Mouse (Mus musculus) retina, embryonic 14.5 days (tissue): ENCODE results near the gene Cideb.

Experiments used
- DNase-seq: peaks from one replicate; pipeline ENCODE4 v3.0.0-alpha.2; 2015; ENCODE audit warnings: low spot score

Gene Cideb

DNA sequence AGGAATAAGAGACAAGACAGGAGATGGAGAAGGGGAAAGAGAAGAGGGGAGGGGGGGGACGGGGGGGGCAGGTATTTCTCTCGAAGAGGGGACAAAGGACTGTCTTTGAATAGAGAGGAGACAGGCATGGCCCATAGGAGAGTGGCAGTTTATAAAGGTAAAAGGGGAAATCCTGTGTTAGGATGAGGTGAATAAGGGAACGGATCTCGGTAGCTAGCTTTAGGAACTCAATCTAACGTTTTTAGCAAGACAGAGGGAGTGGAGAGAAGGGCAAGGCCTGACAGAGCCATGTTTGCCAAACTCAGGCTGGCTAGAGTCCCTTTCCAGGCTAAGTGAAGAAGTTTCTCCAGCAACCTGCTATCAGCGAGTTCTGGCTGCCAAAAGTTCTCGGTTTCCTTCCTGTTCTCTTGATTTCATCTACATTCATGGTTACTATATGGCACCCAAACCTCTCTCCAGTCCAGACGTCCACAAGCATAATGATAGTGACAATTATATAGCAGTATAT lies 35.8 kb downstream of the Cideb start:
- no peak for DNase-seq

DNA sequence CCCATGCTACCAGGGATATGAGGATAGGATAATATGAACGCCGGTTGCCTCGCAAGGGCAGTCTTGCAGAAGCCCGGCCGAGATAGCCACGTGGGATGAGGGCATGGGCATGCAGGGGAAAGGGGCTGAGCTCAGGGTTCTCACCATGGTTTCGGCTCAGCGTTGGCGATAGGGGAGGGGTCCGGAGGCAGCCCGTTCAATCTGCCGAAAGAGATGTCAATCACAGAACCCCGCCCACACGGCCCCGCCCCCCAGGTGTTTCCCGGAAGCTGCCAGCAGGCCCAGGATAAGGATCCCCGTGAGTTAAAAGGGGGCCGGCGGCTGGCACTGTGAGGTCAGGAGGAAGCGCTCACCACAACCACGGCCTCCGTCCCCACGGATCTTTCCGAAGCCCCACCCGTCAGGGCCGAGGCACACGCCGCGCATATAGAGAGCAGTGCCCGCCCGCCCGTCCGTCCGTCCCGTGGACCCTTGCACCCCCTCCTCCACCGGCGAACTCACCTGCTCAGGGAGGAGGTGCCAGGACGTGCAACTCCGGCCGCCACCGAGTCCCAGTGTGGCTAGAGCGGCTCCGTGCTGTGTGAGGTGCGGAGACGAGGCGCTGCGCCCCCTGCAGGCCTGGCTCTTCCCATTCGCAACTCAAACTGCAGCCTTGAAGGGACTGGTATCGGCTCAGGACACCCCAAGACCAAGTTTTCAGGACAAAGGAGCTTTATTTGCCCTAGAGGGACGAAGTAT lies 36.4 kb downstream of the Cideb start, which contains the start of gene Rabggta:
Gene Rabggta (minus strand): TSS at position 564 of the 738 bp plus-strand sequence.
- DNase-seq = peak; percentile 96

DNA sequence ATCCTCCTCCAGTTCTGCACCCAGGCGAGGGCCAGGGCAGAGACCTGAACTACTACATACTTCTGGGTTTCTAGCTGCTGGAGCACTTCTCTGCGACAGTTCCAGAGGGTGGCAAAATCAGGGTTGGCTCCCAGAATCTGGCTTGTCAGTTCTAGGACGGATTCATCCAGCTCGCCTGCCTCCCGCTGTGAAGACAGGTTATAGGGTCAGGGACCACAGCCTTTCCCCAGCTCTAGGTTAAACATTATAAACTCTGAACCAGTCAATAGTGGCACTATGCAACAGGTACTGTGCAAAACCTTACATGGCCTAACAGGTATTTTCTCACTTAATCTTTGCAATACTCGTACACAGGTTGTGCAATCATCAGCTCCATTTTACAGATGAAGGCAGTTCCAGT lies 37.2 kb downstream of the Cideb start:
- DNase-seq = no peak

DNA sequence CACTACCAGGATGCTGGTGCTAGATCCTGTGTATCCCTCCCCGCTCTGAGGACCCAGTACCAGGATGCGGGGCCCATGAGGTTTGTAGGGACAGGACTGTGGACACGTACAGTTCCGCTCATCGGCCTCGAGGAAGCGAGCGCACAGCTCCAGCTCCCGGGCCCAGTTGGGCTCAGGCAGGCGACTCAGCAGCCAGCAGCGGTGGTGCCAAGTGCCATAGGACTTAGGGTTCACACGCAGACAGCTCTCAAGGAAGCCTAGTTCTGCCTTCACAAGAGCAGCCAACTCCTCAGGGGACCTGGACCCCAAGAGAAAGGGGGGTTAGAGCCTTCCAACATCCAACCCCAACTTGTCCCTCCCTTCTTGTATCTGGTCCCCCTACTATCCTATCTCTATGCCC lies 37.6 kb downstream of the Cideb start:
- no peak for DNase-seq

DNA sequence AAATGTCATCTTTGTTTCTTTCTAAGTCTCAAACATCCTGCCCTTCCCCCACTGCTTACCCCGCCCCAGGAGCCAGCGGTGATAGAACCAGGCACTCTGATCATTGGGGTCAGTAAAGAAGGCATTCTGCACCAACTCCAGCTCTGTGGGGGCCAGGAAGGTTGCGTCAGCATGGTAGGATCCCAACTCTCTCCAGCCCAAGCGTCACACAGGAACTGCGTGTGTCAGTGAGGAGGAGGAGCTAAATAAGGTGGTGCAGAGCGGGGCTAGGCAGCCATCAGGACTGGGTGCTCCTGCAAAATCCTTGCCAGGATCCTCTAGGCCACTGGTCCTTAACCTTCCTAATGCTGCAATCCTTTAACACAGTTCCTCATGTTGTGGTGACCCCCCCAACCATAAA lies 38.5 kb downstream of the Cideb start:
- no peak for DNase-seq

DNA sequence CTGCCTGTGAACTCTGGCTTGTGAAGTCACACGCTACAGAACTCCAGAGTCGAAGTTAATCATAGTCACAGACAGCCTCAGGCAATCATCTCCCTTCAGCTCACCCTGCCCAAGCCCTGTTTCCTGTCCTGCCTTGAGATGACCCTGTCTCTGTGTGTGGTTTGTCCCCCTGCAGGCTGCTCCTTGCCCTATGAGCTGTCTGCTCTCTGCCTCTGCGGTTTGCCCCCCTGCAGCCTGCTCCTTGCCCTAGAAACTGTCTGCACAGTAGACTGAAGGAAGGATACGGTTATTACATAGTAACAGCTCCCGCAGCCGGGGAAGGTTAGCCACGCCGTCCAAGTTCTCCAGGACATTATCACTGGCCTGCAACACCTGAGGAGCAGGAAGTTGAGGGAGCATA lies 41.4 kb downstream of the Cideb start:
- DNase-seq = no peak

DNA sequence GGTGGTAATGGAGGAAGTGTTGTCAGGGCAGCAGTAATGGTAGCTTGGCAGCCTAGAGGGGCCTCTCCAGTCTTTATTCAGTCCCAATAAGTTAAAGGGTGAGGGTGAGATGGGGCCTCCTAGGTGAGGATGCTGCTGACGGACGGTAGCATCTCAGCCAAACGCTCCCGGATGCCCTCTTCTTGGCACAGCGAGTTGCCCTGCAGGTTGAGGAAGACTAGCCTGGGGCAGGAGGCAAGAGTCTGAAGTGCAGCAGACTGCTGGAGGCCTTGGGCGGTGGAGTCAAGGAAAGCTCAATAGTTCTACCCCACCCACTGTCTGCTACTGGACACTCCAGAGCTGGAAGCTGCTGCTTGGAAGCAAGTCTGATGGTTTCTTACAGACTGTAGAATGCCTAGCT lies 42.0 kb downstream of the Cideb start:
- DNase-seq = no peak

DNA sequence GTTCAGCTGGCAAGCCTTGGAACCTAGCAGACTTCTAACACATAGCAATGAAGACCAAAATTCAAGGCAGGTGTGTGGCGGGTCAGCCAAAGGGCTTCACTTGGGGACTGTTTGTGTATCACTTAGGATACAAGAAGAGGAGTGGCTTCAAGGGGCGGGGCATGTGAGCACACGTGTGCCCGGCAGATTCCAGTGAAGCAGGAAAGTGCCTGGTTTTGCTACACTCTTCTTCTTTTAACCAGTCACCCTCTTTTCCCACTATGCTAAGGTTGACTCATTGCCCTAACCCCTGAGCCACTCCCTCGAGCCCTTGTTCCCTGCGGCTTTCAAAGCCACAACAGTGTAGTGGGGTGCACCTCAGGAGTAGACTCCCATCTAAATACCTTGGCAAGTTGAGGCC lies 43.4 kb downstream of the Cideb start:
- no peak for DNase-seq

DNA sequence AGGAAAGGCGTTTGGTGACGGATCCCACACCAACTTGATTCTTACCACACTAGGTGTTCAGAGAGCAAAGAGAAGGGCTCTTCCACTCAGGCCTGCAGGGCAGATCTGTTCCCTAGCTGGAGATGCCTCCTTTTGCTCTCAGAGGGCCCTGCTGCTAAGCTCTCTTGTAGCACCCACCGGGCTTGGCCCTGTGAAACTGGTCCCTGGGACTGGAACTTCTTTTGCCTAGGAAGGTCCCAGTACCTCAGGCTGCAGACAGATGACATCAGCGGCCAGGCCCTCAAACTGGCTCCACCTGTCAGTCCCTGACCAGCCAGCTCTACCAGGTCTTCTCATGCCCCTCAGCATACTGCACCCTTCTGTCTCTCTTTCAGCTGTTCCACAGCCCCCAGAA lies 44.5 kb downstream of the Cideb start, which contains the start of gene Tgm1:
Gene Tgm1 (minus strand): TSS at position 198 of the 394 bp plus-strand sequence.
- DNase-seq = no peak

DNA sequence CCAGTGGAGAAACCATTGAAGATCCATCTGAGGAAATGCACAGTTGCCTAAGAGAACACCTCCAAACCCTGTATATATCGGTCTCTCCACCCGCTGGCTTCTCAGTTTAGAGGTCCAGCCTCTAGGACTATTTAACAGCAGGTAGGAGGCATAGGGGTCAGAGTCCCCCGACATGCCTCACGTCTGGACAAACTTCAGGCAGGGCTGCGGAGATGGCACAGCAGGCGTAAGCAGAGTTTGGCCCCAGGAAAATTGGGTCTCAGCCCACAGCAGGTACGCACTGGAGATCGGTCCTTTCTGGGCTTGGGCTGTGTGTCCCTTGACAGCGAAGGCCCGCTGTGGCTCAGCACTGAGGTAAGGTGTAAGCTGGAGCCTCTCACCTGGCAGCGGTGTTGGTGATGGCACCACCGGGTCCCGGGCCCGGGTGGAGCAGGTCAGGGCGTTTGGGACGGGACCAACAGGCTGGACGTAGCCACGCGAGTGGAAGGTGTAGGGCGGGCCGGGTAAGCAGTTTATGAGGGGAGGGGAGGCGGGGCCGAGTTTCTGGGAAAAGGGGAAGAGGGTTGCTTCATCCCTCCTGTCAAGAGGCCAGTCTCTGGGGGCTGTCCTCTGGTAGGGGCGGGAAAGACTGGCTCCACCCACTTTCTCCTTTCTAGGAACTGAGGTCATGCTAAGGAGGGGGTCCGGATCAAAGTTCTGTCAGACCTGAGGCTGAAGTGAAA lies 45.1 kb downstream of the Cideb start:
- DNase-seq = peak; percentile 28

DNA sequence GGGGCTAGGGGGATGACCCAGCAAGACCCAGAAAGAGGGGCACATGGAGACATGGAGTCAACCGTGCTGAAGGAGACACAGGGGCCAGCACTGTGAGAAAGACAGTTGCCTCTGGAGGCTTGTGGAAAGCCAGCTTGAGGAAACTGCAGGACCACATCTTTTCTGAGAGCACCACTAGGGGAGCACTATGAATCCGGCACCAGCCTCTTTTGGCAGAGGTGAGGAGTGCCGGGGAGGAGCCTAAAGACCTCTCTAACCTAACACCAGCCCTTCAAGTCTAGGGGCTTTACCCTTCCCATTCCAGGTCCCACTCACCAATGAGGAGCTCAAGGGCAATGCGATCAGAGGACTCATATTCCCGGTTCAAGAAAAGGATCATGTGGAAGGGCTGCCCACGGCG lies 46.5 kb downstream of the Cideb start:
- DNase-seq = no peak

DNA sequence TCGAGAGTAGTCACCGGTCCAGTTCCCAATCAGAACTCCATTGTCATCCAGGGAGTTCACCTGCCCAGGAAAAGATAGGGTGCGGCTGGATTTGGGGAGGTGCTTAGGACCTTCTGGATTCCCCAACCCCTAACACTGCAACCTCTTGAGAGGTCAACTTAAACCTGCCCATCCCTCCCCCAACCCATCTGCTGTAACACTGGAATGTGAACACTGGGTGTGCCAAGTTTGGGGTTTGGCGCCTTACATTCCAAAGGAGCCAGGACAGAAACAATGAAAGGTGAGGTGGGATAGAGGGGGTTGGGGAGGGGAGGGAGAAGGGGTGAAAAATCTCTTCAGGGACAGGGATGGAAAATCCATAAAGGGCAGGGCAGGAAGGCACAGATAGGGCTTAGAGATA lies 48.7 kb downstream of the Cideb start:
- no peak for DNase-seq

DNA sequence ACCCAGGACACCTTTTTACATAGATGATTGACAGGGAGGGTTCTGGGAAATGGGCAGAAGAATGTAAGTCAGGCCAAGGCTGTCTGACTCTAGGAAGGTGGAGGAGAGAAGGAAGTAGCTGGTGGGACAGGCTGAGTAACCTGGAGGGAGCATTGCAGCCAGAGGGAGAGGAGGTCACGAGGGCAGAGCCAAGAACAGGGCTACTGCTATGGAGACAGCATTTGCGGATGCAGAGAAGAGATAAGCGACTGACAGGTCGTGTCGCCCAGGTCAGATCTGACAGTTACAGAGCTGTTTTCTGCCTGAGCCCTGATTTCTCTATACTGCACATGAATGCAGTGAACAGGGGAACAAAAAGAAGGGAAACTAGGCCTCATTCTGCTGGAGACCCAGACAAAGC lies 50.9 kb downstream of the Cideb start:
- DNase-seq = no peak

DNA sequence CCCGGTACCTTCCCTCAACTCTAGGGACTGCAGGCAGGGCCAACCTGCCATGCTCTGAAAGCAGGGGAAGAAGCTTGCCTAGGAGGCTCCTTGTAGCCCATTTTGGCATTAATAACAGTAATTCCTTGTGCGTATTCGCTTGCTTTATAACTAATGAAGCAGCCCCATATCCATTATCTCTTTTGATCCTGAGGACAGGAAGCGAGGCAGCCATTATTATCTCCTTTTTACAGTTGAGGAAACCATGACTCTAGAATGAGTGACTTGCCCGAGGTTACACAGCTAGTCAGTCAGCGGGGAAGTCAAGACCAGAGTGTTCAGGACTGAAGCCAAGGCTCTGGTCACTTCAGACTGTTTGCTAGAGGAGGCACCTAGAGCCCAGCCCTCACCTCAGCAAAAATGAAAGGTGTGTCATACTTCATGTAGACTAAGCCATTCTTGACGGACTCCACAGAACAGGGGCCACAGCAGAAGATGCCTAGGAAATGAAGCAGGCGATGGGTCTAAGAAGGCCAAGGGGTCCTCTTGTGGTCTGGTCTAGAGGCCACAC lies 52.1 kb downstream of the Cideb start:
- no peak for DNase-seq
